Mouse (Mus musculus) embryonic facial prominence, embryonic 15.5 days (tissue): ENCODE results near the gene Fzd5. TPM values are rescaled to one million over a fixed set of nuclear protein-coding genes. Genes with fewer than 3 reads are reported as not detected.

Source experiments
- ATAC-seq: fragments of 200-750 bp; cut with Nextera tagmentation; 2 replicates; pipeline ENCODE4 v1.8.0; 2017; ENCODE audit warnings: low read depth, moderate TSS enrichment; ENCODE audit not compliant: insufficient number of reproducible peaks, low FRiP score, low TSS enrichment
- H3K27ac ChIP-seq: fragments of 300-500 bp; sonication (generic); replicated peaks from 2 replicates; pipeline ENCODE4 v1.5.1; 2015; ENCODE audit warnings: mild to moderate bottlenecking, inconsistent platforms
- H3K27me3 ChIP-seq: fragments of 300-500 bp; sonication (generic); 2 replicates; pipeline ENCODE4 v1.6.1; 2015; ENCODE audit warnings: inconsistent platforms
- H3K36me3 ChIP-seq: fragments of 300-500 bp; sonication (generic); 2 replicates; pipeline ENCODE4 v1.6.1; 2015; ENCODE audit warnings: mild to moderate bottlenecking, inconsistent platforms
- H3K4me1 ChIP-seq: fragments of 300-500 bp; sonication (generic); 2 replicates; pipeline ENCODE4 v1.6.1; 2015; ENCODE audit warnings: inconsistent platforms
- H3K4me2 ChIP-seq: fragments of 300-500 bp; sonication (generic); replicated peaks from 2 replicates; pipeline ENCODE4 v1.6.1; 2015; ENCODE audit warnings: mild to moderate bottlenecking, inconsistent platforms
- H3K4me3 ChIP-seq: fragments of 300-500 bp; sonication (generic); replicated peaks from 2 replicates; pipeline ENCODE4 v1.5.1; 2015; ENCODE audit warnings: mild to moderate bottlenecking, inconsistent platforms
- H3K9ac ChIP-seq: fragments of 300-500 bp; sonication (generic); 2 replicates; pipeline ENCODE4 v1.6.1; 2015; ENCODE audit warnings: inconsistent platforms
- H3K9me3 ChIP-seq: fragments of 300-500 bp; sonication (generic); replicated peaks from 2 replicates; pipeline ENCODE4 v1.6.1; 2016; ENCODE audit warnings: inconsistent platforms
- whole genome bisulfite sequencing: fragments of 180-500 bp; shearing (Covaris S2); methylation state at CpG from one replicate; pipeline ENCODE4 v1.1.7; 2015; 5-methylcytosine and 5-hydroxymethylcytosine counted together
- polyA plus RNA-seq: library from polyadenylated mRNA; unstranded; fragments of >200 nt; fragmentation: Nextera tagmentation; extraction: Ambion mirVana; gene quantifications from 2 replicates; pipeline ENCODE4 v1.2.1, GENCODE M21; 2015

Gene Fzd5
- polyA plus RNA-seq, 1 experiment from 2014 or later: 2.1 TPM

GRCm38 (mm10) chr1:64709891-64710290 is 27.7 kb downstream of the Fzd5 start:
- no peak for ATAC-seq
- no peaks in the 10 kb centered on the region for H3K27me3 ChIP-seq
- H3K4me2 ChIP-seq: no peak overlapping the region
- H3K4me1 ChIP-seq: no peaks in the 10 kb centered on the region
- no peak overlapping the region for H3K27ac ChIP-seq
- H3K9ac ChIP-seq: no peak overlapping the region
- WGBS: 20% methylated on average over 2 of the region's 2 CpGs
- H3K4me3 ChIP-seq: no peak overlapping the region
- H3K36me3 ChIP-seq: peaks cover 9% of the 10 kb centered on the region
- H3K9me3 ChIP-seq: no peaks in the 10 kb centered on the region

- no peak overlapping the region for H3K9ac ChIP-seq
- H3K36me3 ChIP-seq: peaks cover 12% of the 10 kb centered on the region; the same call in 1 of the 2 replicates
- H3K27me3 ChIP-seq: no peaks in the 10 kb centered on the region
- WGBS: 93% methylated on average over 2 of the region's 2 CpGs
- ATAC-seq: no peak
- no peak overlapping the region for H3K4me3 ChIP-seq
- no peaks in the 10 kb centered on the region for H3K4me1 ChIP-seq
- no peaks in the 10 kb centered on the region for H3K9me3 ChIP-seq
- no peak overlapping the region for H3K27ac ChIP-seq
- no peak overlapping the region for H3K4me2 ChIP-seq
Observed at GRCm38 (mm10) chr1:64706610-64707009, 30.9 kb downstream of the Fzd5 start.

DNA sequence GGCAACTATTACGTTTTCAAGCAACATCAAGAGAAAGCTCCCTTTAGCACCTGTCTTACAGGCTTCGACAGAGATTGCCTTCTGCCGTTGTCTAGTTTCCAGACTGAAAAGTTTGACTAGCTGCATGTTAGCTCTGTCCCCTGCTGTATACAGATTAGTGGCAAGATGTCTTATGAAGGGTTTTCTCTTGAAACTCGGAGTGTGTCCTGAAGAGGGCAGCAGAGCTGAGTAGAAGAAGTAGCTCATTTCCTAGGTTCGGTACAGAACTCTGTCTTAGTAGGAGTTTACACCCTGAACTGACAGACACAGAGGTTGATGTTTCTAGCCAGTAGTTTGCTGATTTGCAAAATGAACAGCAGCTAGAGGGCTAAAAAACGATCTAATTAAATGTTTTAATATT is 32.3 kb downstream of the Fzd5 start:
- Histone ChIP-seq H3K9me3 (no peaks in the 10 kb centered on the region), H3K27me3 (no peaks in the 10 kb centered on the region), H3K9ac (no peak overlapping the region), H3K36me3 (peaks cover 12% of the 10 kb centered on the region; the same call in 1 of the 2 replicates), H3K4me1 (no peaks in the 10 kb centered on the region), H3K27ac (no peak overlapping the region), H3K4me3 (no peak overlapping the region), H3K4me2 (no peak overlapping the region)
- no peak for ATAC-seq
- WGBS: 40% methylated on average over 6 of the region's 6 CpGs

DNA sequence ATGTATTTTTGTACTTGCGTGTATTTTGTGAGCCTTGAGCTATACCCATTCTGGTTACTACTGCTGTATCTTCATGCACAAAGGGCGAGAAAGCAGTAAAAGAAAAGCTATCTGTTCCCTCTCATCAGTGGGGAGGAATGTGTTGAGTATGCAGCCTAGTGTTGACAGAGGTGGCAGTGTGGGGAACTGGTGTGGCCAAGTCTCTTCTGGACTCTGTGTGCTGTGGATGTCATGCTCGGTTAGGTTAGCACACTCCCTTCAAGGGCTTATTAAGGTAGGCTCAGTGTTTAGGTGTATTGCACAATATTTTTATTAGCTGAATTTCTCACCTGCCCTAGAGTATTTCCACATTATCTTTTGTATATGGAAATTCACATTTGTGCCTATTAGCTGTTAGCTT is 35.8 kb downstream of the Fzd5 start:
- Histone ChIP-seq H3K4me3 (no peak overlapping the region), H3K4me2 (no peak overlapping the region), H3K4me1 (no peaks in the 10 kb centered on the region), H3K27me3 (no peaks in the 10 kb centered on the region), H3K36me3 (peaks cover 10% of the 10 kb centered on the region; the same call in 1 of the 2 replicates), H3K9me3 (no peaks in the 10 kb centered on the region), H3K9ac (no peak overlapping the region), H3K27ac (no peak overlapping the region)
- 78% methylated on average over 3 of the region's 3 CpGs for WGBS
- ATAC-seq: no peak

DNA sequence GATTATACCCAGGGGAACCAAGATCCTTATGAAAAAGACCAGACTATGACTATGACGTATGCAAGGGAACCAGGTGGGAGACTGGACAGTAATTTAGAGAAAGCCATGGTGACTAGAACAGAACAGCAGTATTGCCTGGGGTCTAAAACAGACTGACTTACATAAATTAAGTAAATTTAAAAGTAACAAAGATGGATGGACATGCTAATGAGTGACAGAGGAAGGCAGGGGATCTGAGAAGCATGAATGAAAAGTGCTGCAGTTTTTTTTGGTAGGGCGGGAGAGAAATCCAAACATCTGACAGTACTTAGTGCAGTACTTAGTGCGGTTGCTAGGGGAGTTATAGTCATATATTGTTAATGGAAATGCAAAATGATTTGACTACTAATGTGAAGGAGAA is 42.4 kb downstream of the Fzd5 start:
- Histone ChIP-seq H3K4me3 (no peak overlapping the region), H3K27ac (no peak overlapping the region), H3K36me3 (no peaks in the 10 kb centered on the region), H3K27me3 (no peaks in the 10 kb centered on the region), H3K9me3 (no peaks in the 10 kb centered on the region), H3K4me2 (no peak overlapping the region), H3K4me1 (0 out of 2 replicates have a peak, but pooled peaks cover 5% of the 10 kb centered on the region), H3K9ac (no peak overlapping the region)
- 68% methylated on average over 3 of the region's 3 CpGs for WGBS
- no peak for ATAC-seq

- peak overlapping the region; percentile 83 for H3K9ac ChIP-seq
- H3K4me1 ChIP-seq: peaks cover 13% of the 10 kb centered on the region
- H3K27me3 ChIP-seq: no peaks in the 10 kb centered on the region
- no peaks in the 10 kb centered on the region for H3K9me3 ChIP-seq
- WGBS: 1% methylated on average over 9 of the region's 9 CpGs
- H3K4me2 ChIP-seq: peak overlapping the region; percentile 85
- H3K27ac ChIP-seq: no peak overlapping the region
- ATAC-seq: no peak
- H3K36me3 ChIP-seq: no peaks in the 10 kb centered on the region
- H3K4me3 ChIP-seq: peak overlapping the region; percentile 85
Observed at GRCm38 (mm10) chr1:64691581-64691980, 46.0 kb downstream of the Fzd5 start.

DNA sequence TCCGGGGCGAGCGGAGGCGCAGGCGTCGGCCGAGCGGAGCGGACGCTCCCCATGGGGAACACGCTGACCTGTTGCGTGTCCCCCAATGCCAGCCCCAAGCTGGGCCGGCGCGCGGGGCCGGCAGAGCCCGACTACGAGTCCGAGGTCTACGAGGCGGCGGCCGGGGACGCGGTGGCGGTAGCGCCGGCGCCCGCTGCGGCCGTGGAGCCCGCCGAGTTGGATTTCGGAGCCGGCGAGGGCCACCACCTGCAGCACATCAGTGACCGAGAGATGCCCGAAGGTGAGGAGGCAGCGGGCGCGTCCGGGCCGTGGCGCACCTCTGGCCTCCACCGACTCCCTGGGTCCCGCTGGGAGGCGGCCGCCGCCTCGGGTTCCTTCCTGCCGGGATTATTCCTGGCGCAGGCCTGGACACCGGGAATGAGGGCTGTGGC is 46.4 kb downstream of the Fzd5 start:
- no peaks in the 10 kb centered on the region for H3K27me3 ChIP-seq
- ATAC-seq: peak; percentile 8; the same call in 1 of the 2 replicates
- H3K36me3 ChIP-seq: no peaks in the 10 kb centered on the region
- no peak overlapping the region; the same call in 1 of the 2 replicates for H3K27ac ChIP-seq
- peak overlapping the region; percentile 85 for H3K4me3 ChIP-seq
- H3K9me3 ChIP-seq: no peaks in the 10 kb centered on the region
- peak overlapping the region; percentile 85 for H3K4me2 ChIP-seq
- WGBS: 0% methylated on average over 40 of the region's 55 CpGs
- H3K9ac ChIP-seq: peak overlapping the region; percentile 83
- peaks cover 13% of the 10 kb centered on the region for H3K4me1 ChIP-seq

DNA sequence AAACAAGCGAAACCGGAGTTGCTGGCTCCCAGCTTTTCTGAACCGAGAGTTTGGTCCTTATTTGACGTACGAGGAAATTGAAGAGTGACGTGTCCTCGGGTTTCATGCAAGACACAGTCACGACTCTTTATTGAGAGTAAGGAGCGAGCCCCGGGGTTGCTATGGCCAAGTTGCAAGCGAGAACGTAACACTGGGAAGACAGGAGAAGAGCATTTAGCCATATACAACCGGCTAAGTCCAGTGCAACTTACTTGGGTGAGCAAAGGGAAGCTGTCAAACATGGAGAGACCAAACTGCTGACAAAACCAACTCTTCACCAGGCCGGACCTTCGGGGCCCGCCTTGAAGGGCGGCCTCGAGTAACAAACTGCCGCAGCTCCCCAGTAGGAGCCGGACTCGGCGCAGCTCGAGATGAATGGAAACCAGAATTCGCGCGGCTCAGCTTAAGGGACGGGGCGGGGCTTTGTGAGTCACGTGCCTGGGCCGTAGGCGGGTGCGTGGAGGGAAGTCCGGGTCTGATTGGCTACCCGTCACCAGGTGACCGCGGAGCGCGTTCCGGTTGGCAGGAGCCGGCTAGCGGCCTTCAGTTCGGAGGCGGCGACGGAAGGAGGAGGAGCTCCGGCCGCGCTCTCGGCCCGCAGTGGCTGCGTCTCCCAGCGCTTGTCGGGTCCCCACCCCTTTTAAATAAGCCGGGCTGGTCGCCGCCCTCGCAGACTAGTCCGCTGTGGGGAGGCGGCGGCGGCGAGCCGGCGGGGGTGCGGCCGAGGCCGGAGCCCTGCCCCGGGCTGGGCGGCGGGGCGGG is 47.1 kb downstream of the Fzd5 start, which contains the start of gene Ccnyl1:
Ccnyl1 (plus strand) TSS at position 243 of the 801 bp plus-strand sequence.
- Histone ChIP-seq H3K9me3 (no peaks in the 10 kb centered on the region), H3K4me3 (peak within 1 kb of the TSS; percentile 85), H3K27ac (peak within 1 kb of the TSS; percentile 60), H3K36me3 (no peaks in the 10 kb centered on the region), H3K9ac (peak within 1 kb of the TSS; percentile 83), H3K4me1 (peaks cover 13% of the 10 kb centered on the region), H3K4me2 (peak within 1 kb of the TSS; percentile 90), H3K27me3 (no peaks in the 10 kb centered on the region)
- WGBS: under 1% methylated on average over 68 of the region's 71 CpGs
- peak; percentile 99 for ATAC-seq

DNA sequence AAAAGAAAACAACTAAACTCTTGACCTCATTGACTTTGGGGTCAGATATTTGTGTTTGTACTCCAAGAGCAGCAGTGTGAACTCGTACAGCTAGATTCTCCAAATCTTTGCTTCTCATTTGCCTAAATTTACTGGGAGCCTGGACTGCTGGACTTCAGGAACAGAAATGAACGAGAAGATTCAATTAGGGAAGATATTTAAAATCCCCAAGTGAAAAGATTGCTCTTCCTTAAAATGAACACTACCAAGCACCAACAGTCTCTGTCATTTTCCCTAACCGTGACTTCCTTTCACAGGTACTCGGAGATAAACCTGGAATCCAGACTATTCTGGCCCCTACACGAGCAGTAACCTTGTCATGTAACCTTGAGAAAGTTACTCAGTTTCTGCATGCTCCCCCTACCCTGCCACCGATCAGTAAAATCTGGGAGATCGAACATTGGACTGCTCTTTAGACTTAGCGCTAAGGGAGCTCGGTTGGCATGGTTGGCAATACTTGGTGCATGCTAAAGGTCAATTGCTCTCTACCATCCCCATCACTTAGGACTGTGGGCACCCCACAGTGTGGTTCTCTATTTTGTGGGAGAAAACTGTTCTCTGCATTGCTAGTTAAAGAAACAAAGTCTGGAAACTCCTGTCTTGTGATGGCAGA is 47.9 kb downstream of the Fzd5 start:
- Histone ChIP-seq H3K27ac (peak overlapping the region; percentile 60; the same call in 1 of the 2 replicates), H3K4me2 (peak overlapping the region; percentile 90), H3K36me3 (no peaks in the 10 kb centered on the region), H3K9ac (peak overlapping the region; percentile 39; the same call in 1 of the 2 replicates), H3K27me3 (no peaks in the 10 kb centered on the region), H3K9me3 (no peaks in the 10 kb centered on the region), H3K4me1 (peaks cover 13% of the 10 kb centered on the region), H3K4me3 (peak overlapping the region; percentile 85)
- 23% methylated on average over 9 of the region's 9 CpGs for WGBS
- ATAC-seq: no peak

DNA sequence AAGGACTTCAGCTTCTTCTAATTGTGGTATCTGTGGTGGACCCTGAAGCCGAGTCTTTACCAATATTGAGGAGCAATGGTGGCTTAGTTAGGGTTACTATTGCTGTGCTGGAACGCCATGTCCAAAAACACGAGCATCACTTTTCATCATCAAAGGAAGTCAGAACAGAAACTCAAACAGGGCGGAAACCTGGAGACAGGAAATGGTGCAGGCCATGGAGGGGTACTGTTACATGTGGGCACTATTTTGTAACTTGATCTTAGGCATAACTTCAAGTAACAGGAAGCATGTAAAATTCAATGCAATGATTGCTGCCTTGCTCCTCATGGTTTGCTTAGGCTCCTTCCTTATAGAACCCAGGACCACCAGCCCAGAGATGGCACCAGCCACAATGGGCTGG is 49.5 kb downstream of the Fzd5 start:
- ATAC-seq: no peak
- H3K36me3 ChIP-seq: no peaks in the 10 kb centered on the region
- no peak overlapping the region for H3K4me3 ChIP-seq
- no peaks in the 10 kb centered on the region for H3K27me3 ChIP-seq
- 52% methylated on average over 4 of the region's 4 CpGs for WGBS
- no peaks in the 10 kb centered on the region for H3K9me3 ChIP-seq
- no peak overlapping the region for H3K4me2 ChIP-seq
- H3K4me1 ChIP-seq: peaks cover 12% of the 10 kb centered on the region
- H3K9ac ChIP-seq: no peak overlapping the region
- H3K27ac ChIP-seq: no peak overlapping the region

DNA sequence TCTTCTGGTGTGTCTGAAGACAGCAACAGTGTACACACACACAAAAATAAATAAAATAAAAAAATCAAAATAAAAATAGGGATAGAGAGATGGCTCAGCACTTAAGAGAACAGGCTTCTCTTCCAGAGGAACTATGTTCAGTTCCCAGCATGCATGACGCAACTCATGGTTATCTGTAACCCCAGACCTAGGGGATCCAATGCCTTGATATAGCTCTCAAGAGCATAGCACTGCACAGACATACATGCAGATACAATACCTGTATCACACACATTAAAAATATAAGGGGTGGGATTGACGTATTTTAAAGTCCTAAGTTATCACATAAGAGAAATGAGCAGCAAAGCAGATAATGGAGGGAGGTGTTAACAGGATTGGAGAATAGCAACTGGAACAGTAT is 53.1 kb downstream of the Fzd5 start:
- ATAC-seq: no peak
- Histone ChIP-seq H3K9me3 (no peaks in the 10 kb centered on the region), H3K36me3 (no peaks in the 10 kb centered on the region), H3K4me1 (0 out of 2 replicates have a peak, but pooled peaks cover under 1% of the 10 kb centered on the region), H3K9ac (no peak overlapping the region), H3K27me3 (no peaks in the 10 kb centered on the region), H3K27ac (no peak overlapping the region), H3K4me2 (no peak overlapping the region), H3K4me3 (no peak overlapping the region)
- WGBS: 95% methylated on average over 2 of the region's 2 CpGs
